Comparison of ENCODE assay signal across 22 mouse cellular contexts in the genomic region with DNA sequence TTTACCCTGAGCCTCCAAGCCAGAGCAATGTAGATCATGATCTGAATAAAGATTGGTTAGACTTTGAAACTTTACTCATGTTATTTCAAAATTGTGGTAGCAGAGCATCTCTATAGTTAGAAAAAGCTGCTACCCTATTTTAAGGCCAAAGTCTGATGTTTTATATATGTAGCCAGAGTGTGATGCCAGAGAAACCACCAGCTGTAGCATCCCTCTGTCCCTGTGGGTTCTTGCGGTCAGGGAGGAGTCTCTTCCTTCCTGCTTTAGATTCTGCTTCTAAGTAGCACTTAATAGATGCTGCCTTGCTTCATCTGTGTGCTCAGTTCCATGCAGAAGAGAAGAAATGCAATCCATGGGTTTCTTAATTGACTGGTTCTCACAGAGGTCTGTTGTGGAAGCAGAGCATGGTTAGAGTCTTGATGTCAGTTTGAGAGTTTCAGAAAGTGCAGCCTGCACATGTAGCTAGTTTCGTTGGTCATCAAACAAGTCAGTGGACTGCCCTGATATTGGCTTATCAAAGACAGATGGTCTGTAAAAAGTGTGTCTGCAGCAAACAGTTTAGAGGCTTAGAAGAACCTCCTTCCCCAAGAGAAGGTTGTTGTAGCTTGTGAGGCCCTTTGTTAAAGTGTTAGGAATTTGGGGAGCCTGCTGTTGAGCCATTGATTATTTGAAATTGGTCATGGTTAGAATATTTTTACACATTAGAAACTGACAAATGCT.
DNase-seq lines count a peak whose midpoint lies in the region; ATAC-seq and TF ChIP-seq lines count a peak whose summit lies in the region.
"Had no signal": no experiment of that assay in that cellular context is flagged by ENCODE, and none has a peak within 500 bp of the region (broad histone marks: within the 10 kb centered on the region; RNA-seq: fewer than 3 reads in every experiment).

No protein-coding gene starts in this region.

- DNase-seq in forebrain, postnatal 0 days = peak; percentile 4
- no peak for DNase-seq in liver, embryonic 11.5 days (ENCODE audit: low spot score)
- DNase-seq in liver = no peak
- DNase-seq in liver, embryonic 13.5 days = peak; percentile 4
- no peak for DNase-seq in cerebellum, adult 9-11 months
- DNase-seq: adrenal gland, adult 2 months; adrenal gland, postnatal 14 days; gastrocnemius, postnatal 10 days; gastrocnemius, postnatal 36 days; heart, adult 2 months; heart, postnatal 14 days; heart, postnatal 4 days had no signal

- H3K27me3 ChIP-seq in forebrain, postnatal 0 days (ENCODE audit: insufficient read depth, low read length) = no peaks in the 10 kb centered on the region
- H3K27me3 ChIP-seq in forebrain, embryonic 16.5 days (replicated peaks; ENCODE audit: control insufficient read depth, insufficient read depth, low read length) = no peaks in the 10 kb centered on the region
- H3K27me3 ChIP-seq in liver, embryonic 11.5 days (replicated peaks; ENCODE audit: control insufficient read depth, insufficient read depth, low read length) = no peaks in the 10 kb centered on the region
- no peaks in the 10 kb centered on the region for H3K27me3 ChIP-seq in liver, embryonic 13.5 days
- no peaks in the 10 kb centered on the region for H3K27me3 ChIP-seq in liver, embryonic 15.5 days
- H3K27me3 ChIP-seq: heart, embryonic 13.5 days had no signal

- H3K4me3 ChIP-seq in forebrain, postnatal 0 days (ENCODE audit: low read depth, low read length) = no peak overlapping the region
- no peak overlapping the region for H3K4me3 ChIP-seq in forebrain, embryonic 16.5 days (replicated peaks; ENCODE audit: low read length)
- H3K4me3 ChIP-seq in liver, embryonic 11.5 days (ENCODE audit: low read depth, low read length) = no peak overlapping the region
- no peak overlapping the region for H3K4me3 ChIP-seq in liver, embryonic 13.5 days (replicated peaks)
- H3K4me3 ChIP-seq in liver, embryonic 15.5 days (replicated peaks) = no peak overlapping the region
- H3K4me3 ChIP-seq: forebrain, embryonic 12.5 days; heart, adult 2 months; heart, embryonic 10.5 days; heart, embryonic 13.5 days had no signal

- no peaks in the 10 kb centered on the region for H3K36me3 ChIP-seq in forebrain, postnatal 0 days (ENCODE audit: insufficient read depth)
- peaks cover 4% of the 10 kb centered on the region; the same call in 1 of the 2 replicates for H3K36me3 ChIP-seq in forebrain, embryonic 16.5 days (ENCODE audit: control insufficient read depth, insufficient read depth)
- H3K36me3 ChIP-seq in liver, embryonic 11.5 days (ENCODE audit: control insufficient read depth, insufficient read depth, low read length) = no peaks in the 10 kb centered on the region
- no peaks in the 10 kb centered on the region for H3K36me3 ChIP-seq in liver, embryonic 13.5 days
- H3K36me3 ChIP-seq in liver, embryonic 15.5 days (replicated peaks) = no peaks in the 10 kb centered on the region
- H3K36me3 ChIP-seq: forebrain, embryonic 12.5 days; heart, embryonic 10.5 days; heart, embryonic 13.5 days had no signal

- no peak overlapping the region for H3K4me2 ChIP-seq in forebrain, postnatal 0 days (ENCODE audit: low read depth)
- no peak overlapping the region for H3K4me2 ChIP-seq in forebrain, embryonic 16.5 days (ENCODE audit: low read length)
- peak overlapping the region; percentile 1; the same call in 1 of the 2 replicates for H3K4me2 ChIP-seq in liver, embryonic 11.5 days
- no peak overlapping the region for H3K4me2 ChIP-seq in liver, embryonic 13.5 days
- no peak overlapping the region; the same call in 1 of the 2 replicates for H3K4me2 ChIP-seq in liver, embryonic 15.5 days
- H3K4me2 ChIP-seq: forebrain, embryonic 12.5 days; heart, embryonic 13.5 days; hindbrain, embryonic 14.5 days had no signal

- H3K9me3 ChIP-seq in forebrain, postnatal 0 days (ENCODE audit: low read length) = no peaks in the 10 kb centered on the region
- H3K9me3 ChIP-seq in forebrain, embryonic 16.5 days (ENCODE audit: control insufficient read depth, low read length) = no peaks in the 10 kb centered on the region
- no peaks in the 10 kb centered on the region for H3K9me3 ChIP-seq in liver, embryonic 11.5 days (ENCODE audit: control insufficient read depth, low read length)
- no peaks in the 10 kb centered on the region for H3K9me3 ChIP-seq in liver, embryonic 13.5 days (replicated peaks)
- no peaks in the 10 kb centered on the region for H3K9me3 ChIP-seq in liver, embryonic 15.5 days (replicated peaks)
- H3K9me3 ChIP-seq: forebrain, embryonic 12.5 days; heart, embryonic 10.5 days; heart, embryonic 13.5 days had no signal

- H3K27ac ChIP-seq in forebrain, postnatal 0 days (ENCODE audit: low read depth, low read length) = no peak overlapping the region
- no peak overlapping the region for H3K27ac ChIP-seq in forebrain, embryonic 16.5 days (ENCODE audit: low read length)
- no peak overlapping the region for H3K27ac ChIP-seq in liver, embryonic 11.5 days (ENCODE audit: low read depth, low read length)
- H3K27ac ChIP-seq in liver, embryonic 13.5 days = no peak overlapping the region
- no peak overlapping the region for H3K27ac ChIP-seq in liver, embryonic 15.5 days (replicated peaks)
- H3K27ac ChIP-seq: forebrain, embryonic 12.5 days; heart, adult 2 months; heart, embryonic 10.5 days; heart, embryonic 13.5 days; hindbrain, embryonic 14.5 days; hindbrain, postnatal 0 days had no signal

- no peaks in the 10 kb centered on the region for H3K4me1 ChIP-seq in forebrain, postnatal 0 days (ENCODE audit: insufficient read depth)
- H3K4me1 ChIP-seq in forebrain, embryonic 16.5 days (replicated peaks; ENCODE audit: control insufficient read depth, insufficient read depth, low read length) = peaks cover 3% of the 10 kb centered on the region
- H3K4me1 ChIP-seq in liver, embryonic 11.5 days (replicated peaks; ENCODE audit: control insufficient read depth, insufficient read depth, low read length) = peaks cover 7% of the 10 kb centered on the region; the same call in 1 of the 2 replicates
- H3K4me1 ChIP-seq in liver, embryonic 13.5 days (replicated peaks) = peaks cover 14% of the 10 kb centered on the region
- no peaks in the 10 kb centered on the region; the same call in 1 of the 2 replicates for H3K4me1 ChIP-seq in liver, embryonic 15.5 days (replicated peaks)
- H3K4me1 ChIP-seq: heart, embryonic 10.5 days; heart, embryonic 13.5 days had no signal

- no peak overlapping the region for H3K9ac ChIP-seq in forebrain, postnatal 0 days
- no peak overlapping the region for H3K9ac ChIP-seq in forebrain, embryonic 16.5 days (replicated peaks; ENCODE audit: low read depth, low read length)
- no peak overlapping the region for H3K9ac ChIP-seq in liver, embryonic 11.5 days (ENCODE audit: low read depth, low read length)
- no peak overlapping the region for H3K9ac ChIP-seq in liver, embryonic 13.5 days
- H3K9ac ChIP-seq in liver, embryonic 15.5 days = no peak overlapping the region
- H3K9ac ChIP-seq: forebrain, embryonic 12.5 days; heart, embryonic 13.5 days; hindbrain, embryonic 14.5 days had no signal

- no peak for ATAC-seq in forebrain, postnatal 0 days
- ATAC-seq in forebrain, embryonic 16.5 days = no peak
- ATAC-seq in liver, embryonic 11.5 days (replicated peaks; ENCODE audit: low FRiP score) = peak; percentile 84
- peak; percentile 84 for ATAC-seq in liver, embryonic 13.5 days (ENCODE audit: low read depth)
- peak; percentile 52 for ATAC-seq in liver, embryonic 15.5 days (ENCODE audit: insufficient read depth)
- ATAC-seq: CD4-positive, CD25-positive, alpha-beta regulatory T cell, adult 4 months; inflammation-experienced regulatory T-cells, adult 6 months; intestine, embryonic 16.5 days had no signal

- TF ChIP-seq CTCF in forebrain, postnatal 0 days (IDR thresholded peaks at IDR 0.05; ENCODE audit: low read depth) = no peak

- 74% methylated on average over 2 of the region's 2 CpGs for WGBS in forebrain, postnatal 0 days
- WGBS in forebrain, embryonic 16.5 days = 78% methylated on average over 2 of the region's 2 CpGs
- WGBS in liver, embryonic 11.5 days = 43% methylated on average over 2 of the region's 2 CpGs
- 20% methylated on average over 2 of the region's 2 CpGs for WGBS in liver, embryonic 13.5 days (ENCODE audit: insufficient replicate concordance)
- 23% methylated on average over 2 of the region's 2 CpGs for WGBS in liver, embryonic 15.5 days (ENCODE audit: insufficient replicate concordance)

Comparison
In these comparisons a context has a peak if more than half of its experiments do, and no peak if none do; other contexts are left out.
1. DNase-seq: peak in forebrain, postnatal 0 days (single experiment) and liver, embryonic 13.5 days (single experiment); none in liver, embryonic 11.5 days (single experiment), liver (single experiment) and cerebellum, adult 9-11 months (single experiment).
2. ATAC-seq: peak in liver, embryonic 11.5 days (single experiment), liver, embryonic 13.5 days (single experiment) and liver, embryonic 15.5 days (single experiment); none in forebrain, postnatal 0 days (single experiment) and forebrain, embryonic 16.5 days (single experiment).